Mouse (Mus musculus) CD4-positive naive resting alpha-beta T cell, adult 57 days (primary cell): ENCODE data around the gene Cbx7. TPM values are rescaled to one million over a fixed set of nuclear protein-coding genes. Genes with fewer than 3 reads are reported as not detected.

Source experiments
- total RNA-seq: library from RNA; stranded (reverse); gene quantifications from one replicate; pipeline ENCODE4 v1.2.4, GENCODE M21; 2023

Cbx7 gene
- 128 TPM for total RNA-seq

GRCm38 (mm10) chr15:79970940-79971339 lies at the start of gene Cbx7:
Gene Cbx7 (minus strand): TSS chr15:79971119.

GRCm38 (mm10) chr15:80014321-80015210 lies 43.6 kb upstream of the Cbx7 start, which contains the start of gene Pdgfb:
Gene Pdgfb (minus strand): TSS chr15:80014977.

GRCm38 (mm10) chr15:79891436-79892212 lies 79.3 kb downstream of the Cbx7 start, which contains the start of gene Apobec3:
Gene Apobec3 (plus strand): TSS chr15:79891659.

Other genes starting within 250 kb of the Cbx7 start
- gene Sun2, start 228.6 kb downstream of the Cbx7 start, total RNA-seq = 426 TPM
- 6.8 TPM for gene Dnal4, start 193.3 kb downstream of the Cbx7 start, total RNA-seq
- gene Nptxr, start 166.4 kb downstream of the Cbx7 start, total RNA-seq = 0.33 TPM
- gene Npcd, start 136.9 kb downstream of the Cbx7 start, total RNA-seq = not detected
- 20.6 TPM for gene Cbx6, start 136.4 kb downstream of the Cbx7 start, total RNA-seq
- gene Apobec3, start 79.5 kb downstream of the Cbx7 start, total RNA-seq = 91.8 TPM
- gene Pdgfb, start 43.9 kb upstream of the Cbx7 start, total RNA-seq = 1.7 TPM
- gene Syngr1, start 120.2 kb upstream of the Cbx7 start, total RNA-seq = 0.18 TPM
- gene Rpl3, start 120.7 kb upstream of the Cbx7 start, total RNA-seq = 1,364 TPM
- 22.7 TPM for gene Tab1, start 162.0 kb upstream of the Cbx7 start, total RNA-seq
- gene Mgat3, start 202.6 kb upstream of the Cbx7 start, total RNA-seq = 0.33 TPM